Mouse (Mus musculus): ENCODE data around the gene Mob1b. TPM values are rescaled to one million over a fixed set of nuclear protein-coding genes. Genes with fewer than 3 reads are reported as not detected.

Gene Mob1b
- polyA plus RNA-seq (2014; fragmentation: Nextera tagmentation; extraction: Ambion mirVana), result 17.0 and 20.1 TPM in 2 replicates

GRCm38 (mm10) chr5:88720116-88721002 is at the start of gene Mob1b:
Gene Mob1b, plus strand, starts transcription at chr5:88720855.
- Histone ChIP-seq H3K27me3 (ENCODE audit: control insufficient read depth, insufficient read depth, low read length) (no peaks in the 10 kb centered on the region), H3K27ac (ENCODE audit: low read depth, low read length) (peak within 1 kb of the TSS; percentile 79), H3K9ac (ENCODE audit: low read depth, low read length) (peak within 1 kb of the TSS; percentile 91), H3K4me1 (replicated peaks; ENCODE audit: control insufficient read depth, insufficient read depth, low read length) (0 out of 2 replicates have a peak, but pooled peaks cover 2% of the 10 kb centered on the region), H3K9me3 (ENCODE audit: control insufficient read depth, low read length) (no peaks in the 10 kb centered on the region), H3K4me2 (replicated peaks; ENCODE audit: low read depth, low read length) (peak within 1 kb of the TSS; percentile 96), H3K36me3 (ENCODE audit: control insufficient read depth, insufficient read depth, low read length) (no peaks in the 10 kb centered on the region), H3K4me3 (ENCODE audit: low read depth, low read length) (peak within 1 kb of the TSS; percentile 67)
- ATAC-seq (ENCODE audit: low FRiP score) (peak; percentile 98), DNase-seq (ENCODE audit: low spot score) (peak; percentile 97)
- under 1% methylated on average over 54 of the region's 54 CpGs for WGBS

- 2% methylated on average over 36 of the region's 47 CpGs for WGBS
- peak overlapping the region; percentile 96 for H3K4me3 ChIP-seq (ENCODE audit: low read depth, low read length)
- DNase-seq (ENCODE audit: low spot score) (no peak), ATAC-seq (ENCODE audit: low FRiP score) (peak; percentile 68)
- H3K36me3 ChIP-seq (ENCODE audit: control insufficient read depth, insufficient read depth, low read length), result peaks cover 4% of the 10 kb centered on the region
- peak overlapping the region; percentile 95 for H3K9ac ChIP-seq (ENCODE audit: low read depth, low read length)
- peak overlapping the region; percentile 96 for H3K27ac ChIP-seq (ENCODE audit: low read depth, low read length)
- H3K9me3 ChIP-seq (ENCODE audit: control insufficient read depth, low read length), result no peaks in the 10 kb centered on the region
- H3K4me1 ChIP-seq (replicated peaks; ENCODE audit: control insufficient read depth, insufficient read depth, low read length), result peaks cover 3% of the 10 kb centered on the region; the same call in 1 of the 2 replicates
- no peaks in the 10 kb centered on the region for H3K27me3 ChIP-seq (ENCODE audit: control insufficient read depth, insufficient read depth, low read length)
- peak overlapping the region; percentile 69 for H3K4me2 ChIP-seq (replicated peaks; ENCODE audit: low read depth, low read length)
Measured at GRCm38 (mm10) chr5:88674703-88675442, 45.8 kb upstream of the Mob1b start.

- peaks cover 3% of the 10 kb centered on the region; the same call in 1 of the 2 replicates for H3K4me1 ChIP-seq (replicated peaks; ENCODE audit: control insufficient read depth, insufficient read depth, low read length)
Measured at GRCm38 (mm10) chr5:88675443-88676387, 44.9 kb upstream of the Mob1b start, which contains the start of gene Grsf1. Gene Grsf1, minus strand, starts transcription at chr5:88676171.

GRCm38 (mm10) chr5:88678929-88679328 is 41.7 kb upstream of the Mob1b start:
- H3K9ac ChIP-seq (ENCODE audit: low read depth, low read length), result no peak overlapping the region
- H3K27ac ChIP-seq (ENCODE audit: low read depth, low read length), result no peak overlapping the region
- H3K4me1 ChIP-seq (replicated peaks; ENCODE audit: control insufficient read depth, insufficient read depth, low read length), result peaks cover 3% of the 10 kb centered on the region; the same call in 1 of the 2 replicates
- ATAC-seq (ENCODE audit: low FRiP score) (no peak), DNase-seq (ENCODE audit: low spot score) (no peak)
- no peaks in the 10 kb centered on the region for H3K9me3 ChIP-seq (ENCODE audit: control insufficient read depth, low read length)
- H3K27me3 ChIP-seq (ENCODE audit: control insufficient read depth, insufficient read depth, low read length), result no peaks in the 10 kb centered on the region
- H3K36me3 ChIP-seq (ENCODE audit: control insufficient read depth, insufficient read depth, low read length), result no peaks in the 10 kb centered on the region
- WGBS, result 53% methylated on average over 7 of the region's 7 CpGs
- no peak overlapping the region for H3K4me3 ChIP-seq (ENCODE audit: low read depth, low read length)
- H3K4me2 ChIP-seq (replicated peaks; ENCODE audit: low read depth, low read length), result no peak overlapping the region

More at GRCm38 (mm10) chr5:88675443-88676387, 44.9 kb upstream of the Mob1b start, which contains the start of gene Grsf1:
- H3K27ac ChIP-seq (ENCODE audit: low read depth, low read length), result peak within 1 kb of the TSS; percentile 96
- H3K36me3 ChIP-seq (ENCODE audit: control insufficient read depth, insufficient read depth, low read length), result no peaks in the 10 kb centered on the region
- peak within 1 kb of the TSS; percentile 95 for H3K9ac ChIP-seq (ENCODE audit: low read depth, low read length)
- peak; percentile 93 for ATAC-seq (ENCODE audit: low FRiP score)
- DNase-seq (ENCODE audit: low spot score), result peak; percentile 93
- 0% methylated on average over 58 of the region's 127 CpGs for WGBS
- no peaks in the 10 kb centered on the region for H3K9me3 ChIP-seq (ENCODE audit: control insufficient read depth, low read length)
- H3K4me2 ChIP-seq (replicated peaks; ENCODE audit: low read depth, low read length), result peak within 1 kb of the TSS; percentile 69
- no peaks in the 10 kb centered on the region for H3K27me3 ChIP-seq (ENCODE audit: control insufficient read depth, insufficient read depth, low read length)
- peak within 1 kb of the TSS; percentile 96 for H3K4me3 ChIP-seq (ENCODE audit: low read depth, low read length)

- H3K9ac ChIP-seq (ENCODE audit: low read depth, low read length), result no peak overlapping the region
- H3K9me3 ChIP-seq (ENCODE audit: control insufficient read depth, low read length), result no peaks in the 10 kb centered on the region
- no peaks in the 10 kb centered on the region for H3K36me3 ChIP-seq (ENCODE audit: control insufficient read depth, insufficient read depth, low read length)
- no peak overlapping the region for H3K4me3 ChIP-seq (ENCODE audit: low read depth, low read length)
- H3K4me2 ChIP-seq (replicated peaks; ENCODE audit: low read depth, low read length), result no peak overlapping the region
- 9% methylated on average over 6 of the region's 6 CpGs for WGBS
- H3K4me1 ChIP-seq (replicated peaks; ENCODE audit: control insufficient read depth, insufficient read depth, low read length), result peaks cover 2% of the 10 kb centered on the region; the same call in 1 of the 2 replicates
- no peak overlapping the region for H3K27ac ChIP-seq (ENCODE audit: low read depth, low read length)
- H3K27me3 ChIP-seq (ENCODE audit: control insufficient read depth, insufficient read depth, low read length), result no peaks in the 10 kb centered on the region
- no peak for DNase-seq (ENCODE audit: low spot score)
- no peak for ATAC-seq (ENCODE audit: low FRiP score)
Measured at GRCm38 (mm10) chr5:88679341-88679740, 41.3 kb upstream of the Mob1b start.

GRCm38 (mm10) chr5:88680567-88680966 is 40.1 kb upstream of the Mob1b start:
- H3K27ac ChIP-seq (ENCODE audit: low read depth, low read length), result no peak overlapping the region

GRCm38 (mm10) chr5:88683706-88684105 is 36.9 kb upstream of the Mob1b start:
- no peak overlapping the region for H3K27ac ChIP-seq (ENCODE audit: low read depth, low read length)
- no peak overlapping the region for H3K9ac ChIP-seq (ENCODE audit: low read depth, low read length)
- no peak for DNase-seq (ENCODE audit: low spot score)
- ATAC-seq (ENCODE audit: low FRiP score), result no peak
- no peak overlapping the region for H3K4me3 ChIP-seq (ENCODE audit: low read depth, low read length)
- no peaks in the 10 kb centered on the region for H3K27me3 ChIP-seq (ENCODE audit: control insufficient read depth, insufficient read depth, low read length)
- WGBS, result 86% methylated on average over 9 of the region's 9 CpGs
- no peak overlapping the region for H3K4me2 ChIP-seq (replicated peaks; ENCODE audit: low read depth, low read length)
- no peaks in the 10 kb centered on the region for H3K9me3 ChIP-seq (ENCODE audit: control insufficient read depth, low read length)
- no peaks in the 10 kb centered on the region for H3K36me3 ChIP-seq (ENCODE audit: control insufficient read depth, insufficient read depth, low read length)
- H3K4me1 ChIP-seq (replicated peaks; ENCODE audit: control insufficient read depth, insufficient read depth, low read length), result no peaks in the 10 kb centered on the region

More at GRCm38 (mm10) chr5:88680567-88680966, 40.1 kb upstream of the Mob1b start:
- H3K9me3 ChIP-seq (ENCODE audit: control insufficient read depth, low read length), result no peaks in the 10 kb centered on the region
- H3K27me3 ChIP-seq (ENCODE audit: control insufficient read depth, insufficient read depth, low read length), result no peaks in the 10 kb centered on the region
- no peak overlapping the region for H3K4me3 ChIP-seq (ENCODE audit: low read depth, low read length)
- H3K36me3 ChIP-seq (ENCODE audit: control insufficient read depth, insufficient read depth, low read length), result no peaks in the 10 kb centered on the region
- WGBS, result 84% methylated on average over 6 of the region's 6 CpGs
- no peak overlapping the region for H3K9ac ChIP-seq (ENCODE audit: low read depth, low read length)
- H3K4me2 ChIP-seq (replicated peaks; ENCODE audit: low read depth, low read length), result no peak overlapping the region
- H3K4me1 ChIP-seq (replicated peaks; ENCODE audit: control insufficient read depth, insufficient read depth, low read length), result no peaks in the 10 kb centered on the region
- DNase-seq (ENCODE audit: low spot score) (no peak), ATAC-seq (ENCODE audit: low FRiP score) (no peak)

- DNase-seq (ENCODE audit: low spot score), result no peak
- Histone ChIP-seq H3K4me3 (ENCODE audit: low read depth, low read length) (no peak overlapping the region), H3K4me2 (replicated peaks; ENCODE audit: low read depth, low read length) (no peak overlapping the region), H3K27ac (ENCODE audit: low read depth, low read length) (no peak overlapping the region), H3K27me3 (ENCODE audit: control insufficient read depth, insufficient read depth, low read length) (no peaks in the 10 kb centered on the region), H3K4me1 (replicated peaks; ENCODE audit: control insufficient read depth, insufficient read depth, low read length) (no peaks in the 10 kb centered on the region), H3K9me3 (ENCODE audit: control insufficient read depth, low read length) (no peaks in the 10 kb centered on the region), H3K36me3 (ENCODE audit: control insufficient read depth, insufficient read depth, low read length) (no peaks in the 10 kb centered on the region), H3K9ac (ENCODE audit: low read depth, low read length) (no peak overlapping the region)
- ATAC-seq (ENCODE audit: low FRiP score), result no peak
- 44% methylated on average over 3 of the region's 3 CpGs for WGBS
Measured at GRCm38 (mm10) chr5:88684226-88684625, 36.4 kb upstream of the Mob1b start.

Measured in hindbrain, embryonic 11.5 days (tissue).